Mouse (Mus musculus): ENCODE data around the gene Abcd3.

DNA sequence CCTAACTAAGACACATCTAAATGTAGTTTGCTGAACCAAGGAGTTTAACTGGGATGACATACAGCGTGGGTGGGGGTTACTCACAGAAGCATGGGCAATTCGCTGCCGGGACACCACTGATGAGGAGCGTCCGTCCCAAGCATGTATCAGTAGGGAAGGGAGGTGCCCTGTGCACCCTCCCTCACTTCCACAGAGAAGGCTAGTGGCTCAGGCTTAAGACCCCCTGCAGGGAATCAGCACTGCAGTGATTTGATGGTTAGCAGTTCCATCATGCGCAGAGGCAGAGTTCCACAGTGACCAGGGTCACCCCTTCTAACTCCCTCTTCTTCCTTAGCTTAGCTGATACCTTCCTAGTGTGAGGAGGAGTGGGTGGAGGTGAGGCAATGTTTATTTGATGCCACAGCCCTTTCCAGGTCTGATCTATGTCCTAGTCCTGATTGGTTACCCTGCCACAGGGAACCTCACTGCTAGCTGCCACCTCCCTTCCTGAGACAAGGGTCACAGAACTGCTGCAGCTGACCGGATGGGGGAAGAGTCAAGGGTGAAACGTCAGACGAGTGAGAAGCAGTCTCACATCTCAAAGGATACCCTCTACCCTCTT is 76.3 kb downstream of the Abcd3 start:
- no peak for TF ChIP-seq FLI1 (IDR thresholded peaks at IDR 0.05; ENCODE audit: low read length)
- no peak for TF ChIP-seq GATA1 (IDR thresholded peaks at IDR 0.05; ENCODE audit: borderline replicate concordance, low read length)
